Mouse (Mus musculus) bone marrow macrophage, adult 2 months (primary cell): Measurements from ENCODE around the gene Tspan18.

Experiments used
- CTCF ChIP-seq: IDR thresholded peaks from 2 replicates; pipeline ENCODE4 v1.5.1; 2012; ENCODE audit warnings: low read depth, mild to moderate bottlenecking, low read length, moderate library complexity
- POLR2A ChIP-seq: IDR thresholded peaks from 2 replicates; pipeline ENCODE4 v1.6.1; 2012; ENCODE audit warnings: mild to moderate bottlenecking, low read depth, low read length, borderline replicate concordance

DNA sequence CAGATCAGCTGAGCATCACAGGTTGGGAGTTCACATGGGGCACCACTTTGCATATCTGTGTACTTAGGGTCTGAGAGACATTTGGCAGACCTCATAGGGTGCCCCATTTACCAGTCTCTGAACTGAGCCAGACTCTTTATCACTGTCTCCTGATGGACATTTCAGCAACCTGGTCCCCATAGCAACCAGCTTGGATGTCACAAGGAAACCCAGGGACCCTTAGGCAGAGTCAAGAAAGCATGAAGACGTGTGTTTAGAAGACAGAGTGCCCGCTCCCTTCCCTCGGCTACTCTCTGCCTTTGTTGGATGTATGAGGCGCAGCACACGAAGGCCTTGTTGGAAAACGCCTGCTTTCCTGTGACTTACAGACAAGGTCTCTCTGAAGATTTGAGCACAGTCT lies 168.0 kb downstream of the Tspan18 start:
- TF ChIP-seq CTCF (no peak), POLR2A (no peak)
